Mouse (Mus musculus) gastrocnemius, postnatal 4 days (tissue): ENCODE results near the gene Rnf2. TPM values are rescaled to one million over a fixed set of nuclear protein-coding genes. Genes with fewer than 3 reads are reported as not detected.
"Not testable (repeated sequence)": the region's sequence is repeated elsewhere in the genome, so short reads cannot be mapped to it uniquely, and the experiment has no call there.

Source experiments
- DNase-seq, 2 experiments: peaks; one replicate each; pipeline ENCODE4 v3.0.0; 2021 to 2022; ENCODE audit warnings: low spot score in 2 of 2, mixed read lengths in 2 of 2
- total RNA-seq, 2 experiments: library from RNA; stranded (reverse); gene quantifications; 2 replicates each; pipeline ENCODE4 v1.2.3; 2021

Gene Rnf2
- total RNA-seq, 2 experiments from 2014 or later: 31.8 to 37.4 TPM

- DNase-seq: no peak
Observed at GRCm38 (mm10) chr1:151489806-151490205, 10.9 kb downstream of the Rnf2 start.

GRCm38 (mm10) chr1:151484754-151485153, 16.0 kb downstream of the Rnf2 start:
- no peak for DNase-seq

DNA sequence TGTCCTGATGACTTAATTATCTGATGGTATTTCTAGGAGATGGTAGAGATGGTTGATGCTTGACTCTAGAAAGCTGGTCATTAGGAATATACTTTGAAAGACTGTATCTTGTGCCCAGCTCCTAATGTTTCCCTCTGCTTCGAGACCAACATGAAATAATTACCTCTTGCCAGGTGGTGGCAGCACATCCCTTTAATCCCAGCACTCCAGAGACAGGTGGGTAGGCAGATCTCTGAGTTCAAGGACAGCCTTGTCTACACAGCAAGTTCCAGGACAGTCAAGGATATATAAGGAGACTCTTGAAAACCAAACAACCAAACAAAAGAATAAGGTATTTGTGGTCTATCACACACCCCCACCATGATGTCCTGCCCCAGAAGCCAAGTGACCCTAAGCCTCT, 17.2 kb downstream of the Rnf2 start:
- DNase-seq: no peak

GRCm38 (mm10) chr1:151482497-151482896, 18.3 kb downstream of the Rnf2 start:
- no peak for DNase-seq

DNA sequence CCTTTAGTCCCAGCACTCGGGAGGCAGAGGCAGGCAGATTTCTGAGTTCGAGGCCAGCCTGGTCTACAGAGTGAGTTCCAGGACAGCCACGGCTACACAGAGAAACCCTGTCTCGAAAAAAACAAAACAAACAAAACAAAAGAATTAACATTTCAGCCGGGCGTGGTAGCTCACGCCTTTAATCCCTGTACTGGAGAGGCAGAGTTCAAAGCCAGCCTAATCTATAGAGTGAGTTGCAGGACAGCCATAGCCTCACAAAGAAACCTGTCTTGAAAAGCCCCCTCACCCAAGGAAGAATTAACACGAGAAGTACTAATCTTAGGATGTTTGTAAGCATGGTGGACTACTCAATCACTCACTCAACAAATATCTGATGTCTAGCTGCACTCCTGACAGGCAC, 28.4 kb downstream of the Rnf2 start:
- DNase-seq: not testable (repeated sequence)

DNA sequence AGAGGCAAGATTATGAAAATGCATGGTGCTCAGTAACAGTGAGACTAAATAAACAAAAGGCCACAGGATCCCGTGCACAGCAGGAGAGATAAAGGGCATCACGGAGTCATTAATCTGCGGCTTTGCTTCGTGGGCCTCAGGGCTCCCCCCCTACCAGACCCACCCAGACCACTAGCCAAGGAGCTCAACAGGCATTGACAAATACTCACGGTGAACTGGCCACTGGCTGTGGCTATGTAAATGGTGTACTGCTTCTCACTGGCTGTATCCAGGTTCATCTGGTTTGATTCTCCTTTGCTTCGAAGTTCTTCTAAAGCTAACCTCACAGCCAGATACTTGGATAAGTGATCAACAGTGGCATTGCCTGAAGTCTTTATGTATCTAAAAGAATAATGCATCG, 29.3 kb downstream of the Rnf2 start:
- DNase-seq: no peak

DNA sequence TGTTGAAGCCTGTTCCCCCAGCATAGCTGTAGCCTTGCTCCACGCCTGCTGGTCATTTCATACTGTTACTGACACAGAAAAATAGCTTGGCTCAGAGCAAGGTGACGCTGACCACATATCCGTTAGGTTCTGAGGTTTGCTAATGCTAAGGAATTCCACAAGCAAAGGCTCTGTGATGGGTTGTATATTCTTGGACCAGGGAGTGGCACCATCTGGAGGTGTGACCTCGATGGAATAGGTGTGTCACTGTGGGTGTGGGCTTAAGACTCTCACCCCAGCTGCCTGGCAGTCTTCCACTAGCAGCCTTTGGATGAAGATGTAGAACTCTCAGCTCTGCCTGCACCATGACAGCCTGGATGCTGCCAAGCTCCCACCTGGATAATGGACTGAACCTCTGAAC, 34.2 kb downstream of the Rnf2 start:
- DNase-seq: no peak

- DNase-seq: no peak
Observed at GRCm38 (mm10) chr1:151464914-151465313, 35.8 kb downstream of the Rnf2 start.

DNA sequence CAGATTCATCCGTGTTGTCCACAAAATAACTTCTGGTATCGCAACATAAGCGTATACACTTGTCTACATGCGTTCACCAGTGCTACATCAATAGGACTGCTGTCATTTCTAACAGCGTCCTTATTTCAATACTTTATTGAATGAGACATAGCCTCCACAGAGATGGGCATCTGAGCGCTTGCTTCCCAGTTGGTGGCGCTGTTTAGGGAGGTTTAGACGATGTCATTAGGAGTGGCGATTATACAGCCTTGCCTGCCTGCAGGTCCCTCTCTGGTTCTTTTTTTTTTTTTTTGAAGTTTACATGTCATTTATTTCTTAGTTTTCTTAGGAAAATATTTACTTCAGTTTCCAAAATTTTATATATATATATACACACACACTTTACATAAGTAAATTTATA, 39.5 kb downstream of the Rnf2 start:
- no peak for DNase-seq

DNA sequence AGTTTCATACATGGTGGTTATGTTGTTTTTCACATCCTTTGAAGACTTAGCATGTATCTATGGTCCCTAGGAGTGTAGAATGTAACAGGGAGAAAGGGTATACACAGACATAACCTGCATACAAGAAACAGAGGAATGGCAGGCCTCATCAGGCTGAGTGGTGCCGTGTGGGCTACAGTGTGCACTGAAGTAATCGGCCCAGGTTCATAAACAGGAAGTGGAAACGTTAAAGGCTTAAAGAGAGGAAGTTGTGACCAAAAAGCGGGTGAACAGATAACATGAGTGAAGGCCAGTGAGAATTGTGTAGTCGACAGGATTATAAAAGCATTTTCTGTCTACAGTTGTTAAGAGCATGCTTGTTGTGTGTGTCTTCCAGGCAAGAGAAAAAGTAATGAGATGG, 43.7 kb downstream of the Rnf2 start:
- DNase-seq: no peak

- no peak for DNase-seq
Observed at GRCm38 (mm10) chr1:151451946-151452345, 48.8 kb downstream of the Rnf2 start.

DNA sequence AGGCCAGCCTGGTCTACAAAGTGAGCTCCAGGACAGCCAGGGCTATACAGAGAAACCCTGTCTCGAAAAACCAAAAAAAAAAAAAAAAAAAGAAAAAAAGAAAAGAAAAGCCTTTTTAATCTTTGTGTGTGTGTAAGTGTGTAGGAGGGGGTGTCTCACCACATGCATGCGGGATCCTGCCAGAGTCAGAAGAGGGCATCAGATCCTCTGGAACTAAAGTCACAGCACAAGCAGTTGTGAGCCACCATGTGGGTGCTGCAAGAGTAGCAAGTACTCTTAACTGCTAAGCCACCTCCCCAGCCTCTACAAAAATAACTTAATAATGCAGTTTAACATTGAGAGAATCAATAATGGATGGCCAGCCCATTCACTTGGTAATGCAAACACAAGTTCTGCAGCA, 49.9 kb downstream of the Rnf2 start:
- no peak for DNase-seq

- DNase-seq: no peak
Observed at GRCm38 (mm10) chr1:151449866-151450265, 50.9 kb downstream of the Rnf2 start.

- DNase-seq: no peak
Observed at GRCm38 (mm10) chr1:151435431-151435830, 65.3 kb downstream of the Rnf2 start.

GRCm38 (mm10) chr1:151429316-151429715, 71.4 kb downstream of the Rnf2 start:
- DNase-seq: no peak

GRCm38 (mm10) chr1:151428263-151429221, 72.2 kb downstream of the Rnf2 start, which contains the start of the genes Swt1 and Trmt1l:
Swt1 (minus strand) TSS chr1:151428455.
Trmt1l (plus strand) TSS chr1:151428542.
- DNase-seq: peak; percentile 91 to 97

DNA sequence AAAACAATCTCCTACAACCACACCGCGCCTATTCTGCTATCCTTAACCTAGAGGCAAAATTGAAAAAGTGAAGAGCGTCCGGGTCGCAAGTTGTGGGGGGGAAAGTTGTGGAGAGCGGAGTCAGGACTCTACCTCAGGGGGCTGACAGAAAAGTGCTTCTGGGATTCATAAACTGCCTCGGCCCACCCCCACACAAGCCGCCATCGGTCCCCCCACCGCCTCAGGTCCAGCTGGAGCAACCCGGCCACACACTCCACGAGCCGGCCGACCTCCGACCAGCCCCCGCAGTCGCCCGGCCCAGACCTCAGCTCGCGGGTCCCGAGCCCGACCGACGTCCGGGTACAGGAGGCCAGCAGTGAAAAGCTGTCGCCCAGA, 72.9 kb downstream of the Rnf2 start:
- DNase-seq: no peak

DNA sequence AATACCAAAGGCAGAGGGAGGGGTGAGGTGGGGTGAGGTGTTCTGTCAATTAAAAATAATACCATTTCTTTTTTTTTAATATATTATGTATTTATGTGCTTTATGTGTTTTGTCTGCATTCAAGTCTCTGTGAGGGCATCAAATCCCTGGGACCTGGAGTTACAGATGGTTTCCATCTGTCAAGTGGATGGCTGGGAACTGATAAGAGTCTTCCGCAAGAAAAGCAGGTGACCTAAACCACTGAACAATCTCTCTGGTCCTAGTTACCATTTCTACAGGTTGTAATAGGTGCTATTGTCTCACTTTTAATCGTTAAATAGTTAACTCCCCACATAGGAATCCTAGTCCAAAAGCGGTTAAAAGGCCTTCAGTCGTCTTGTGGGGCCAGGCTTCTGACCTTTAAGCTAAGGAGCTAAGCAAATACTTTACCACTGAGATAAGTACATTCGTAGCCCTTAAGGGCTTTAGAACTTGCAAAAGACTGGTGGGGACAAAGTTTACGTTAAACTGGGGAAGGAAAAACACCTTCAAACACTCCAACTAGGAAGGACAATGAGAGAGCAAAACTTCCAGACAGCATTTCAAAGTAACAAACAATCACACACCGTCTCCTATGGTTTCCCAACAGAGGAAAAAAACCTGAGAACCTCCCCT, 73.7 kb downstream of the Rnf2 start:
- DNase-seq: no peak

DNA sequence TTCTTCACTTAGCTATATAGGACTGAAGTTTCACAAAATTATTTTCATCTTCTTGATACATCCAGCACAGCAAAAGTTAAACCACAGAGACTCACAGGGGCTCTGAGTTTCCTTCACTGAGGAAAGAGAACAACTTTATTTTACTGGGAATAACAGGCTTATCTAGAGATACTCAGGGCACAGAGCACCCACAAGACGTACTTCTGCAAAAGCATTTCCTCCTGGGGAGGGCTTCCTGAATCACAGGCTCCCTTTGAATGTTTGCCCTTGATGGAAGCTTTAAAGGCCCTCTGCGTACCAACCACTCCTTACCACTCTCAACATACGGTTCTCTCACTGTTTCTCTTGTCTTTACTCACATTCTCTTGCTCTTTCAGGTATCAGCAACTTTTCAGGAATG, 78.6 kb downstream of the Rnf2 start:
- DNase-seq: no peak

DNA sequence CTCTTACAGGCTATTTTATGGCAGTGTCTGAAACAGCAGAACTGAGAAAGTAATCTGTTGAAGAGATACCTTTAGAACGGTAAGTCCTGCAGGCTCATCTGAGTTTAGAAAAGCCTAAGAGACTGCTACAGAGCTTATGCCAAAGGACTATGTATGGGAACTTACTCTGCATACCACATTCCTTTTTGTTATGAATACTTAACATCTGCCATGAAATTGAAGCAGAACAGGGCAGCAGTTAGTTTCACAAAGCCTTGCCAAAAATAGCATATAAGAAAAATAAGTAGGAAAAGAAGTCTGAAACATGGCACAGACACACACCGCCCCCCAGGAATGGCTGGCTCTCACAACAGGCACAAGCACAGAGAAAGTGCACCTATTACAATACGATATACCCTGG, 90.9 kb downstream of the Rnf2 start:
- no peak for DNase-seq
